Mouse (Mus musculus): ENCODE data around the gene Btbd9.

DNA sequence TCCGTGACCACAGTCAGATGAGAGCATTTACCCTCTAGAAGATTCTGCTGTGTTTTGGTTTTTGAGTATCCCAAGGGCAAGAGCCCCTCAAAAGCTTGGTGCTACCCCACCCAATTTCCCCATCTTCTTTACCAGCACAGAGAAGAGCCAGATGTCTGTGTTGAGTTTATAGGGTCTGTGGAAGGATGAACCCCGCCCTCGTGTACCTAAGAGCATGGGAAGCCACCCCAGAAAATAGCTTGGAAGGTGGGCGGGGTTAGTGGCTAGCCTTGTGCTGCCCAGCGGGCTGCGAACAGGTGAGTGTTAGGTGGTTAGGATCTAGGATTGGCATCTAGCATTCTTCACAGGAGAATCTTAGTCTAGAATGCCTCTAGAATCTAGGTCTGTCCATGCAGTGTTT lies 389.1 kb downstream of the Btbd9 start:
- TF ChIP-seq POLR2AphosphoS2 (IDR thresholded peaks at IDR 0.05; ENCODE audit: low read length) (no peak), TCF12 (IDR thresholded peaks at IDR 0.05; ENCODE audit: low read depth, low read length) (no peak)

Measured in MEL (cell line).